Mouse (Mus musculus) Muller cell, postnatal 12 days (primary cell): Measurements from ENCODE around the gene Appl2.

Source experiments
- DNase-seq: peaks from one replicate; pipeline ENCODE4 v3.0.0-alpha.2; 2015; ENCODE audit errors: inconsistent ontology term

Appl2 gene

DNA sequence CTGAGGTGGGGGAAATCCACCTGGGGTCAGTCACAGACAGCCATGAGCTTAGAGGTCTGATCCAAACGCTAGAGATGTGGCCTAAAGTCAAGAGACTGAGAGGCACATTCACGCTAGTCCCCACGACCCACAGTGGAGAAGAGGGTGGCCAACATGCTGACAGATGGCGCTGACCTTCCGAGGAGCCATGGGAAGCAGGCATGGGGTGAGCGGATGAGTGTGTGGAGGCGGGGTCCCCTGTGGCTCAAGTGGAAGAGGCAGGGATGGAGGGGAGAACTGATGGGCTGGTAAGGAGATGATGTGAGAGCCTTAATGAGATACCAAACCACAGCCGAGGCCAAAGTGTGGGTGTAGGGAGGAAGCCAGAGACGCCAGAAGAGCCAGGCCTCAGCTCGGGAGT is 16.8 kb downstream of the Appl2 start:
- DNase-seq: no peak

- peak; percentile 43 for DNase-seq
Observed at GRCm38 (mm10) chr10:83630899-83631298, 17.6 kb downstream of the Appl2 start.

GRCm38 (mm10) chr10:83629878-83630277 is 18.7 kb downstream of the Appl2 start:
- no peak for DNase-seq

DNA sequence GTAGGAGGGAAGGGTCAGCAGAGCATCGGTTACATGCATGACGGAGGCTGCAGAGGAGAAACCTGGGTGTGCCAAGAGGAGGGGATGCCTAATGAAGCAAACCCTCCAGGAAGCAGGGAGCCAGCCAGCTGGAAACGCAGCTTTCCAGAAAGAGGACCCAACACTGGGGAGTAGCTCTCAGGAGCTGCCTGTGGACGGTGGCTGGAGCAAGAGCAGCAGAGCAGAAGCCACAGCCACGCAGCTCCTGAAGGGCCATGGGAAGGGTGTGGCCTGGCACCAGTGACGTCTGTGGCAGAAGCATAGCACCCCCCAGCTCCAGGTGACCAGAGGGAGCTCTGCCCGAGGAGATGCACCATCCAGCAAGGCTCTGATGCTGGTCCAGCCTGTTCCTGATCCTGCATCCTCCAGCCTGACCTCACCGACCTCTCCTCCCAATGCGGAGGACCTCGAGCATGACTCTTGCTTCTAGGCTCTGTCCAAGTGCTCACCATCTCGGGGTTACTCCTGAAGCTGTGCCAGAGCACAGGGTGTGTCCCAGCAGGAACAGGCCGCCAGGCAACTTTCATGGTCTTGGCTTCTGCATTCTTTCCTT is 19.3 kb downstream of the Appl2 start:
- DNase-seq: no peak

DNA sequence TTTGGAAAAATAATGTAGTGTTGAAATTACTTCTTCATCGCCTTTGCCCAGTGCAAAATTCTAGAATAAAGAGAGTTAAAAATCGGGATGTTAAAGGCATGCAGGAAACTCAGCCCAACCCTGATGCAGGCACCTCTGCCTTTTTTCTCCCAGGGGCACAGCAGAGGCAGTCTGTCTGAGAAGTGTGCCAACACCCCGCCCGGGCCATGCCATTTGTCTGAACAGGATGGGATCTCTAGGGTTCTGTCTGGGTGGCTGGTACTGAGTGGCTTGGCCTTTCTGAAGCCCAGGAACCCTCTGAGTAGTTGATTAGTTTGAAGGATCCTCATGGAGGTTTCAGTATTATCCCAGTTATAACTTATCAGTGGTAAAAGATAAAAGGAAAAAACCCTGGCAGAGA is 20.3 kb downstream of the Appl2 start:
- no peak for DNase-seq

DNA sequence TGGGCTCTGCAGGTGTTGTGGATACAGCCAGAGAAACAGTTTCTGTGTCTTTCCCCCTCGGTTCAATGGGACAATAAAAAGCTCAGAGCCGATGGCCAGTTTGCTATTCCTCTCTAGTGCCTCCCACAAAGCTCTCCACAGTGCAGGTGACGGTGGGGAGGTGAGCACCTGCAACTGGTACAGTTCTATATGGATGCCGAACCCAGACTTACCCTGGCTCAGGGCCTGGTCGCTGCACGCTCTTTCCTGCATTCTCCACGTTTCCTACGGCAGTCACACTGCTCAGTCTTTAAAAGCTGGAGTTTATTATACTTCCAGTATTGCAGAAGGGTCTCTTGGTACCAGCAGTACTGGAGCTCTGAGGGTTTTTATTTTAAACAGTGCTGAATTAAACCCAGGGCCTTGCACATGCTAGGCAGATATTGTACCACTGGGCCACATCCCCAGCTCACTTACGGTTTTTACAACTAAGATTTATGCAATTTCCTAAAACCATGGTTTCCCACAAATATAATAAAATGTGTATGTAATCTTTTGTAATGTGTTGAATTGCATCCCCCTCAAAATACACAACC is 21.3 kb downstream of the Appl2 start:
- DNase-seq: no peak

DNA sequence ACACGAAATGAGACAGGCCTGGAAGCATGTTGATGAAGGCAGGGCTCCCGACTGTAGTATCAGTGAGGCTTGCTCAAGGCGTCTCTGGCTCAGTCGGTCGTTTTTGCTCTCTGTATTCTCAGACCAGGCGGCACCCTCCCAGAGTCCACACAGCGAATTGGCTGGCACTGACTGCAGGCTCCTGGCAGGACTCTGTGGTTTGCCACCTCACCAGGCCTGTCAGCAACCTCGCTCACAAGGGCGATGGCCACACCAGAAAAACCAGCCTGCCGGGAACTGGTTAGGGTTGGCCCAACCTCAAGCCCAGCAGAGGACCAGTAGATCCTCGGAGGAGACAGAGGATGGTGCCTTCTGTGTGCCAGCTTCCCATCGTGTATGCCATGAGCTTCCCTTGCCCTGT is 23.7 kb downstream of the Appl2 start:
- DNase-seq: peak; percentile 60

- DNase-seq: no peak
Observed at GRCm38 (mm10) chr10:83624065-83624464, 24.5 kb downstream of the Appl2 start.

- DNase-seq: no peak
Observed at GRCm38 (mm10) chr10:83620350-83621055, 28.0 kb downstream of the Appl2 start.

GRCm38 (mm10) chr10:83618819-83619440 is 29.6 kb downstream of the Appl2 start:
- DNase-seq: no peak

DNA sequence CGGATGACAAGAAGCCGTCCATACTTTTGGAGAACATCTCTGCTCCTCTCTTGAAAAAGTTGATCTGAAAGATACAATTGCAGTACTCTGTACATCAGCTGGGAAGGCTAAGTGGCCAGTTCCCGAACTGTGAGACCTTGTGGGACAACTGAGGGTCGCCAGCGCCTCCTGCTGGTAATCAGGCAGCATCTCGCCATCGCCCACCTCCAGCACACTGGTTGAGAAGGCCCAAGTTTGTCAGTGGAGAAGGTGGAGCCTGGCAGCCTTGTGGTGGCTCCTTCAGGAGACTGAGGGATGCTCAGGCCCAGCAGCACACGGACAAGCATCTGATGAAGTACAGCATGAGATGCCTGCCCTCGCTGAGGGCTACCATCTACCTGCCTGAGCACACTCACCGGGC is 31.2 kb downstream of the Appl2 start:
- DNase-seq: no peak

- DNase-seq: peak; percentile 44
Observed at GRCm38 (mm10) chr10:83612648-83613215, 35.8 kb downstream of the Appl2 start.

DNA sequence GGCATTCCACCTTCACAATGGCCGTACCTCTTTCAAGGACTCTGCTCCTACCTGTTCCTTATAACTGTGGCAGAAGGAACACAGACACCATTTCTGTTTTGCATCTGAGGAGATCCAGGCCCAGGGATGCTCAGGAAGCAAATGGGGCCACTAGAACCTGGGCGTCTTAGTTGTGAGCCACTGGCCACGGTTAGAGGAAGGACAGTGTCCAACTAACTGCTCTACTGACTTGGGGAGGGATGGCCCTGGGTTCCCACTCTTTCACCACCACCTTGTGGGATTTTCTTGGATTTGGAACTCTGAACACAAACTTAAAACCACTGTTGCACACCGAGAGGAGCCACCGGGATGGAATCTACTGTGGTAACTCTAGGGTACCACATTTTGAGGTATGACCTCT is 36.7 kb downstream of the Appl2 start:
- DNase-seq: no peak

GRCm38 (mm10) chr10:83610518-83610917 is 38.0 kb downstream of the Appl2 start:
- no peak for DNase-seq

GRCm38 (mm10) chr10:83608596-83608995 is 39.9 kb downstream of the Appl2 start:
- DNase-seq: no peak

DNA sequence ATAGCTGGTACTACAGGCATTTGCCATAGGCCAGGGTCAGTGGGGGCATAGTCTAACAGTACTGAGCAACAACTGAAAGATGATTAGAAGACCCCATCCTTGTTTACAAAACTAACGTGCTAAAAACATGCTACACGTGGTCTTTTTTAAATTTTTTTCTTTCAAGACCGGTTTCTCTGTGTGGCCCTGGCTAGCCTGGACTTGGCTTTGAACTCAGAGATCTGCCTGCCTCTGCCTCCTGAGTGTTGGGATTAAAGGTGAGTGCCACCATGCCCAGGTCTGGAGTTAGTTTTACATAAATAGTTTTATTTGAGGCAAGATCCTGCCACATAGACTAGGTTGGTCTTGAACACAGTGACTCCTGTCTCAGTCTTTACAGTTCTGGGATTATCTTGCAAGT is 41.4 kb downstream of the Appl2 start:
- DNase-seq: no peak

- DNase-seq: peak; percentile 77
Observed at GRCm38 (mm10) chr10:83605637-83606183, 42.8 kb downstream of the Appl2 start.

- no peak for DNase-seq
Observed at GRCm38 (mm10) chr10:83603956-83604564, 44.5 kb downstream of the Appl2 start.

DNA sequence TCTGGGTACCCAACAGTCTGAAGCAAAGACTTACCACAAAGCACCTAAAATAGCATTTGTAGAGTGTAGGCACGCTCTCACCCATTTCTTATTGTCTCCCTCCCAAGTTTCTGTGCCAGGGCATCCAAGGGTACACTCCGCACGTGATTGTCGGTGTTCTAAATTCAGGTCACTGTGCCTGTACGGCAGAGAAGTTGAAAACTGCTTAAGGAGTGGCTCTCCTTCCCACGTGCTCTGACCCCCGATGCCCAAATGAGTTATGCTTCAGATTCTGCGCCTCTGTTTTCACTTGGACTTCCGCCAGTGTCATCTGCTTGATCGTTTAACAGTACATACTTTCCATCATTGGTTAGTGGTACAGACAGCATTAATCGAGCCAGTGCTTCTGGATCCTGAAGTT is 47.9 kb downstream of the Appl2 start:
- no peak for DNase-seq

GRCm38 (mm10) chr10:83594526-83594925 is 54.0 kb downstream of the Appl2 start:
- DNase-seq: no peak

GRCm38 (mm10) chr10:83592616-83593015 is 55.9 kb downstream of the Appl2 start:
- no peak for DNase-seq

DNA sequence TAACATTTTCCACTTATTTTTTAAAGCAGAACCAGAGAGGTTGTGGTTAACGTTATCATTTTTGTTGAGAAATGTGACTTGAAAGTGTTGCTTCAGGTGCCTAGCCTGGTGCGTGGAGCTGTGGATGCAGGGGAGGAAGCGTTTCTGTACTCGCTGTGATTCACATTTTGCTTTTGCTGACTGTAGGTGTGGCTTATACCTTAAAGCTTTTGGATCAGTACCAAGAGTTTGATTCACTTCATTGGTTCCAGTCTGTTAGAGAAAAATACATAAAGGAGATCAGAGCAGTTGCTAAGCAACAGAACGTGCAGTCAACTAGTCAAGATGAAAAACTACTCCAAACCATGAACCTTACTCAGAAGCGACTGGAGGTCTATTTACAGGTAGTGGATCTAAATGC is 57.7 kb downstream of the Appl2 start:
- no peak for DNase-seq
